Mouse (Mus musculus) adrenal gland, postnatal 25 days (tissue): ENCODE measurements around the gene Ctcfl. TPM values are rescaled to one million over a fixed set of nuclear protein-coding genes. Genes with fewer than 3 reads are reported as not detected.
A peak's percentile ranks its signal among the peaks of the same experiment; 100 is the strongest.

Experiments used
- DNase-seq: peaks from one replicate; pipeline ENCODE4 v3.0.0; 2021; ENCODE audit warnings: mixed read lengths
- total RNA-seq: library from RNA; stranded (reverse); gene quantifications from 2 replicates; pipeline ENCODE4 v1.2.3, GENCODE M21; 2021

Ctcfl gene
- total RNA-seq, 1 experiment from 2014 or later: 0.09 TPM

- DNase-seq: no peak
Observed at GRCm38 (mm10) chr2:173047471-173047870, 71.9 kb downstream of the Ctcfl start.

GRCm38 (mm10) chr2:173046582-173047297 is 72.6 kb downstream of the Ctcfl start:
- no peak for DNase-seq

DNA sequence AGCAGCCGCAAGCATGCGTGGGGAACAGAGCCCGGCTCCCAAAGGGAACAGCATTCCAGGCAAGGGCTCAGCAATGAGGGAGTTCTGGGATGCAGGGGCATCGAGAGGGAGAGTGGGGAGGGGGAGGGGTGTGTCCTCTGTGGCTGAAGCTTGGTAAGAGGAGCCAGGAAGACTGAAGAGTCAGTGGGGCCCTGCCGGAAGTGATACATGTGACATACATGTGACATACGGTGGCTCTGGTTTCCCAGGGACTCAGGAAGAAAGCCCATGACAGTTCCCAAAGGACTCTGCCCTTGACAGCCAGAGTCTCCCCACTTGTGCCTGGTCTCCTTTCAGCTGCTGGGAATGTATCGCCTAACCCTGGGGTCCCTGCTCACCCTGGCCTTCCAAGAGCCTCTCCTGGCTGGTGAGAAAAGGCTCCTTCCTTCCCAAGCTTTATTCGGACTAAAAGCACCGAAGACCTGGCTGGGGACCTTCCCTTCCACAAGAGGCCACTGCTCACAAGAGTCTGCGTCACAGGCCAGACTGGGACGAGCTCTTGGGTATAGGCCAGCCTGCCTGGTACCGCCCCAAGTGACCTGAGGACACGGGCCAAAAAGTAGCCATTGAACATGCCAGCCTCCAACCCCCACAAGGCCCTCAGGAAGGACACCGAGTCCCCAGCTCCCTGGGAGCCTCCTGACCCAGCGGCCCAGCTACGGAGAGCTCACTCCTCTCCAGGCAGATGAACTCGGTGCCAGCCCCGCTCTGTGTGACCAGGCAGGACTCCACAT is 74.9 kb downstream of the Ctcfl start:
- DNase-seq: peak; percentile 82

Other genes with a start within 250 kb of the Ctcfl start
- gene Bmp7, start 179.2 kb downstream of the Ctcfl start, total RNA-seq: 23.6 and 27.4 TPM in 2 replicates
- not detected in 2 replicates for gene Spo11, start 141.8 kb downstream of the Ctcfl start, total RNA-seq
- 65.9 and 80.5 TPM in 2 replicates for gene Rae1, start 119.4 kb downstream of the Ctcfl start, total RNA-seq
- 24.7 and 29.3 TPM in 2 replicates for gene Rbm38, start 99.0 kb downstream of the Ctcfl start, total RNA-seq
- gene Pck1, start 33.5 kb upstream of the Ctcfl start, total RNA-seq: 420 and 690 TPM in 2 replicates
- 2.6 and 3.5 TPM in 2 replicates for gene Zbp1, start 99.4 kb upstream of the Ctcfl start, total RNA-seq
- 34.2 and 78.1 TPM in 2 replicates for gene Pmepa1, start 157.0 kb upstream of the Ctcfl start, total RNA-seq